In the genomic region with DNA sequence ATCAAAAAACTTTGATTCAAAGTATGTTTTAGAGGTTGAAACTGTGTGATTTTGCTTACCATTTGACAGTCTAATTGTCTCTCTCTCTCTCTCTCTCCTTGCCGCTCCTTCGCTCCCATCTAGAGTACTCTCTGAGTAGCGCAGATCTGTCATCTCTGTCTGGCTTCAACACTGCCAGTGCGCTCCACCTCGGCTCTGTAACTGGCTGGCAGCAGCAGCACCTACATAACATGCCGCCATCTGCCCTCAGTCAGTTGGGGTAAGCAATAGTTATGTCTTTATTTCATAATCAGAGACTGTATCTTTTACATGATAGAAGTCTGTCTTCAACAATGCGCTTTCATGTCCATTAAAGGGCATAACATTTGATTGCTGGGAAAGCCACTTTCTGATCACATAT, we compare ENCODE assay signal across 15 mouse cellular contexts.
DNase-seq lines count a peak whose midpoint lies in the region; ATAC-seq and TF ChIP-seq lines count a peak whose summit lies in the region.
"Had no signal": no experiment of that assay in that cellular context is flagged by ENCODE, and none has a peak within 500 bp of the region (broad histone marks: within the 10 kb centered on the region; RNA-seq: fewer than 3 reads in every experiment).

No protein-coding gene starts in this region.

- TF ChIP-seq CTCF in forebrain, postnatal 0 days (IDR thresholded peaks at IDR 0.05; ENCODE audit: low read depth): peak; percentile 21; the same call in 1 of the 2 replicates

- no peaks in the 10 kb centered on the region for H3K9me3 ChIP-seq in hindbrain, embryonic 11.5 days (ENCODE audit: control insufficient read depth, low read length)
- H3K9me3 ChIP-seq in hindbrain, embryonic 13.5 days: no peaks in the 10 kb centered on the region
- H3K9me3 ChIP-seq in midbrain, embryonic 14.5 days (ENCODE audit: control insufficient read depth, low read length): no peaks in the 10 kb centered on the region
- no peaks in the 10 kb centered on the region for H3K9me3 ChIP-seq in midbrain, embryonic 10.5 days (replicated peaks)
- H3K9me3 ChIP-seq in forebrain, postnatal 0 days (ENCODE audit: low read length): no peaks in the 10 kb centered on the region
- H3K9me3 ChIP-seq: heart, embryonic 13.5 days; liver, embryonic 13.5 days had no signal

- H3K4me1 ChIP-seq in hindbrain, embryonic 11.5 days (replicated peaks; ENCODE audit: control insufficient read depth, insufficient read depth, low read length): no peaks in the 10 kb centered on the region
- peaks cover 5% of the 10 kb centered on the region; the same call in 1 of the 2 replicates for H3K4me1 ChIP-seq in hindbrain, embryonic 13.5 days (replicated peaks)
- H3K4me1 ChIP-seq in midbrain, embryonic 14.5 days (ENCODE audit: control insufficient read depth, insufficient read depth, low read length): peaks cover 7% of the 10 kb centered on the region; the same call in 1 of the 2 replicates
- peaks cover 7% of the 10 kb centered on the region; the same call in 1 of the 2 replicates for H3K4me1 ChIP-seq in midbrain, embryonic 10.5 days
- peaks cover 4% of the 10 kb centered on the region; the same call in 1 of the 2 replicates for H3K4me1 ChIP-seq in forebrain, postnatal 0 days (ENCODE audit: insufficient read depth)

- H3K36me3 ChIP-seq in hindbrain, embryonic 11.5 days (ENCODE audit: control insufficient read depth, insufficient read depth, low read length): no peaks in the 10 kb centered on the region
- no peaks in the 10 kb centered on the region for H3K36me3 ChIP-seq in hindbrain, embryonic 13.5 days
- H3K36me3 ChIP-seq in midbrain, embryonic 14.5 days (ENCODE audit: control insufficient read depth, insufficient read depth, low read length): no peaks in the 10 kb centered on the region
- H3K36me3 ChIP-seq in midbrain, embryonic 10.5 days: no peaks in the 10 kb centered on the region
- no peaks in the 10 kb centered on the region for H3K36me3 ChIP-seq in forebrain, postnatal 0 days (ENCODE audit: insufficient read depth)
- H3K36me3 ChIP-seq: liver, embryonic 13.5 days had no signal

- no peak overlapping the region for H3K9ac ChIP-seq in hindbrain, embryonic 11.5 days (ENCODE audit: low read depth, low read length)
- no peak overlapping the region for H3K9ac ChIP-seq in hindbrain, embryonic 13.5 days
- no peak overlapping the region for H3K9ac ChIP-seq in midbrain, embryonic 14.5 days (replicated peaks; ENCODE audit: low read length)
- H3K9ac ChIP-seq in forebrain, postnatal 0 days: peak overlapping the region; percentile 37
- H3K9ac ChIP-seq: heart, embryonic 13.5 days; liver, embryonic 13.5 days had no signal

- H3K27me3 ChIP-seq in hindbrain, embryonic 11.5 days (ENCODE audit: control insufficient read depth, insufficient read depth, low read length): no peaks in the 10 kb centered on the region
- H3K27me3 ChIP-seq in hindbrain, embryonic 13.5 days: no peaks in the 10 kb centered on the region
- H3K27me3 ChIP-seq in midbrain, embryonic 14.5 days (ENCODE audit: control insufficient read depth, insufficient read depth, low read length): no peaks in the 10 kb centered on the region
- peaks cover 5% of the 10 kb centered on the region; the same call in 1 of the 2 replicates for H3K27me3 ChIP-seq in midbrain, embryonic 10.5 days (ENCODE audit: low read depth, poor library complexity, severe bottlenecking)
- no peaks in the 10 kb centered on the region for H3K27me3 ChIP-seq in forebrain, postnatal 0 days (ENCODE audit: insufficient read depth, low read length)
- H3K27me3 ChIP-seq: heart, embryonic 13.5 days; liver, embryonic 13.5 days had no signal

- H3K4me3 ChIP-seq in hindbrain, embryonic 11.5 days (ENCODE audit: low read depth, low read length): no peak overlapping the region
- no peak overlapping the region for H3K4me3 ChIP-seq in hindbrain, embryonic 13.5 days
- H3K4me3 ChIP-seq in midbrain, embryonic 14.5 days (replicated peaks; ENCODE audit: low read depth, low read length): no peak overlapping the region
- H3K4me3 ChIP-seq in midbrain, embryonic 10.5 days: no peak overlapping the region
- H3K4me3 ChIP-seq in forebrain, postnatal 0 days (ENCODE audit: low read depth, low read length): no peak overlapping the region
- H3K4me3 ChIP-seq: heart, embryonic 13.5 days; liver, embryonic 13.5 days; myocyte had no signal

- ATAC-seq in hindbrain, embryonic 11.5 days (ENCODE audit: low FRiP score): no peak
- ATAC-seq in hindbrain, embryonic 13.5 days (ENCODE audit: low FRiP score): no peak
- ATAC-seq in midbrain, embryonic 14.5 days (ENCODE audit: low FRiP score, low TSS enrichment): no peak
- ATAC-seq in forebrain, postnatal 0 days: peak; percentile 60
- ATAC-seq: lung, postnatal 0 days had no signal

- no peak overlapping the region for H3K27ac ChIP-seq in hindbrain, embryonic 11.5 days (ENCODE audit: low read depth, low read length)
- no peak overlapping the region for H3K27ac ChIP-seq in hindbrain, embryonic 13.5 days
- no peak overlapping the region for H3K27ac ChIP-seq in midbrain, embryonic 14.5 days (replicated peaks; ENCODE audit: low read depth, low read length)
- H3K27ac ChIP-seq in midbrain, embryonic 10.5 days (replicated peaks): no peak overlapping the region
- 0 out of 2 replicates have a peak overlapping the region, but pooled peaks have one; percentile 31 for H3K27ac ChIP-seq in forebrain, postnatal 0 days (ENCODE audit: low read depth, low read length)
- H3K27ac ChIP-seq: heart, embryonic 13.5 days; liver, embryonic 13.5 days had no signal

- H3K4me2 ChIP-seq in hindbrain, embryonic 11.5 days (replicated peaks; ENCODE audit: low read depth, low read length): no peak overlapping the region
- H3K4me2 ChIP-seq in hindbrain, embryonic 13.5 days: no peak overlapping the region
- no peak overlapping the region for H3K4me2 ChIP-seq in midbrain, embryonic 14.5 days (ENCODE audit: low read length)
- H3K4me2 ChIP-seq in forebrain, postnatal 0 days (ENCODE audit: low read depth): no peak overlapping the region
- H3K4me2 ChIP-seq: heart, embryonic 13.5 days; liver, embryonic 13.5 days had no signal

- DNase-seq in cerebellum, postnatal 10 days: peak; percentile 60 to 67
- no peak for DNase-seq in cerebellum, adult 8-10 months
- DNase-seq in hindbrain, embryonic 11.5 days (ENCODE audit: low spot score): peak; percentile 21
- peak; percentile 29 for DNase-seq in midbrain, embryonic 14.5 days
- no peak for DNase-seq in midbrain, embryonic 10.5 days (ENCODE audit: low spot score)
- DNase-seq in forebrain, postnatal 0 days: peak; percentile 60
- DNase-seq in spleen, postnatal 10 days (ENCODE audit: low spot score in 2 of 2): no peak
- DNase-seq: adrenal gland, adult 8-10 months; heart, postnatal 4 days; liver, embryonic 13.5 days; thymus, adult 18-20 months had no signal

- 74% methylated on average over 7 of the region's 7 CpGs for WGBS in hindbrain, embryonic 11.5 days
- WGBS in hindbrain, embryonic 13.5 days: 64% methylated on average over 7 of the region's 7 CpGs
- WGBS in midbrain, embryonic 14.5 days: 69% methylated on average over 7 of the region's 7 CpGs
- 74% methylated on average over 7 of the region's 7 CpGs for WGBS in midbrain, embryonic 10.5 days
- 38% methylated on average over 7 of the region's 7 CpGs for WGBS in forebrain, postnatal 0 days

Comparison
In these comparisons a context has a peak if more than half of its experiments do, and no peak if none do; other contexts are left out.
1. DNase-seq: peak in cerebellum, postnatal 10 days (2 of 2), hindbrain, embryonic 11.5 days (single experiment), midbrain, embryonic 14.5 days (single experiment) and forebrain, postnatal 0 days (single experiment); none in cerebellum, adult 8-10 months (single experiment), midbrain, embryonic 10.5 days (single experiment) and spleen, postnatal 10 days (0 of 2).